Mouse (Mus musculus) frontal cortex, postnatal 14 days (tissue): ENCODE measurements around the gene Hal.

Source experiments
- DNase-seq, 2 experiments: peaks; one replicate each; pipeline ENCODE4 v3.0.0; 2022; ENCODE audit warnings: low spot score in 2 of 2

Gene Hal

DNA sequence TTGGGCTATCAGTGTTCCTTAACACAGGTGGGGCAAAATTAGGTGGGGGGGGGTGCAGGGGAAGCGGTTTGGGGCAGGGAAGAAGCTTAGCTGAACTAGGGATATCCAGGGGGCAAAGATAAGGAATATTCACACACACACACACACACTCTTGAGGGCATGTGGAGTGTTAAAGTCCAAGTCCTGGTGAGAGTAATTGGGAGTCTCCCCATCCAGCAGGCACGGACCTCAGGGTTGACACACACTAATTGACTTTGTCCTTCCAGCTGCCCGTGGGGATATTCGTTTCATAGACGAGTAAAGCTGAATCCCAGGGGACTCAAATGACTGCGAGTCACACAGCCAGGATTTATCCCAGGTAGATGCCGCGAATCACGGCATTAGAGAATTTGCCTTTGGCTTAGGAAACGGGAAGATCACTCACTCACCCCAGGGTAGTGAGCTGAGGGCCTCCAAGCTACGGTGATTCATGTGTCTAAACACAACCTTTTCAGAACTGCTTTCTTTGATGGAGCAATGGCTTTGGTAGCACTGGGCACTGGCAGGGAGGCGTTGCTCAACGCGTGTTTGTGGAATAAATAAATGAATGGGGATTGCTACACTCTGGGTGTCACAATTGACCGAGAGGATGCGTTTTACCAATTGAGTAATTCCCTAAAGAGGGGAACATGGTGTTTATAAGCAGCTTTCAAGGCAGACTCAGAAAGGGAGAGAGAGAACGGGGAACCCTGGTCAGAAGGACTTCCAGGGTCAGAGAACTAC lies at the start of gene Hal:
TSS of gene Hal (plus strand) at position 703 of the 762 bp plus-strand sequence.
- DNase-seq, result no peak

DNA sequence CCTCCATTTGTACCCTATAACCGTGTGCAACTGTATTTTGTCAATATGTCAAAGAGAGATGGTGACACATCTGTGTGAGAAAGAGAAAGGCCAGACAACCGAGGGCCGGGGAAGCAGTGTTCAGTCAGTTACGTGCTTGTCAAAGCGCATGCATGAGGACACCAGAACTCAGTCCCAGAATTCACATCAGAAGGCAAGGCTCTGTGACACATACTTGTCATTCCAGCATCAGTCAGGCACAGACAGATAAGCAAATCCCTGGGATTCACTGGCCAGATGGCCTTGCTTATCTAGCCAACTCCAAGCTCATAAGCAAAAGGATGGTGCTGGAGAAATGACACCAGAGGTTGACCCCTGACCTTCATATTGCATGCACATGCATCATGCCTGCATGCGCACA lies 47.1 kb upstream of the Hal start:
- no peak for DNase-seq

DNA sequence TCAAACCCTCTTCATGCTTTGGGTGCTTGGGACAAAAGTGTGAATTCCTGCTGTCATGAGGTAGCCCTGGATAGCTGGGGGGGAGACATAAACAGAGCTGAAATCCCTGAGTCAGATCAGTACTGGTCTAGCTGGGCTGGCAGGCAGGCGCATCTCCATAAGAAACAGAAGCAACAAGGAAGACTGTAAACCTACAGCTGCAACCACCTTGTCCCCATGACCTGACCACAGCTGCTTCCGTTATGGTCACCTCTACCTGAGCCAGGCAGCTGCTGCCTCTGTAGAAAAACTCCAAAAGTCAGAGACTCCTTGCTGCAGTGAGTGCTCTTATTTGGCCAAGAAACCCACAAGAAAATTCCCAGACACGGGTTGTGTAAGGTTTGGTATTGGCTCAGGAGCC lies 46.4 kb upstream of the Hal start:
- DNase-seq, result no peak

DNA sequence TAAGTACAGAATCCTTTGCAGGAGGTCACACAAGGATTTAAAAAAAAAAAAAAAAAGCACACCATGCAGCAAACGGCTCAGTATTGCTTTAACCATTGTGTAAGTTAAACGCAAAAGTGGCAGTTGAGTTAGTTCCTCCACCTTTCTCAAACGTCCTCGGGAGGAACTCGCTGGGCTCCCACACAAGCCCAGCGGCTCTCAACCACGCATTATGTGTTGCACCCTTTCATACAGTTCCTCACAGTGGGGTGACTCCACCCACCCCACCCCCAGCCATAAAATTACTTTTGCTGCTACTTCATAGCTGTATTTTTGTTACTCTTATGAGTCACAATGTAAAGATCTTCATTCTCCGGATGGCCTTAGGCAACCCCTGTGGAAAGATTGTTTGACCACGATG lies 44.2 kb upstream of the Hal start:
- no peak for DNase-seq

DNA sequence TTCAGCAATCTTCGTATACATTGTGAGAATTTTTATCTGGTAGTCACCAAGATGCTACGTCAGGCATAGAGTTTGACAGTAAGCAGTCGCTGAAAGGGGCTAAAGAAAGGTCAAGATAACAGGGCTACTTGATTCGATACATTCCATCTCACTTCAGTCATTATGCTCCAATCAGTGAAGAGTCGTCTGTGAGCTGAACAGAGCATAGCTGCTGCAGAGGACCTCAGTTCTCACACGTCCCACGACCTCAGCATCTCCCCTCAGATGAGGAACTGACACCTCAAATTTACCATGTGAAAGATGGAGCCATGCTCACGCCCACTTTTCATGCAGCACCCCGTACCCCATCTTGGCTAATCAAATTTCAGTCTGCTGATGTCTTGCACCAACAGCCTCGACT lies 41.2 kb upstream of the Hal start:
- no peak for DNase-seq

DNA sequence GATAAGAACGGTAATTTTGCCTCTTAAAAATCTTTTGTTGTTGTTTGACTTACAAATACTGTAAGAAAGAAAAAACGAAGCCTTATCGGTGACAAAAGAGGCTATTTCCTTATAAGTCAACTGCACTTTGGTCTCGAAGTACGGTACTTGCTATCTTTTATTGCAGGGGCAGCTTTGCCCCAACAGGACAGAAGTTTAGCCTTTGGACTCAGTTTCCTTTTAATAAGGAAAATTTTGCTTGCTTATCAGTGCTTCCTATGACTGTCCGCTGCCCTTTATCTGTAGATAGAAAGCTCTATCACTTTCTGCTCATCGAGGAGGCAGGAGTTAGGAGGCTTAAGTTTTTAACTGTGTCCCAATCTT lies 33.9 kb upstream of the Hal start:
- no peak for DNase-seq

DNA sequence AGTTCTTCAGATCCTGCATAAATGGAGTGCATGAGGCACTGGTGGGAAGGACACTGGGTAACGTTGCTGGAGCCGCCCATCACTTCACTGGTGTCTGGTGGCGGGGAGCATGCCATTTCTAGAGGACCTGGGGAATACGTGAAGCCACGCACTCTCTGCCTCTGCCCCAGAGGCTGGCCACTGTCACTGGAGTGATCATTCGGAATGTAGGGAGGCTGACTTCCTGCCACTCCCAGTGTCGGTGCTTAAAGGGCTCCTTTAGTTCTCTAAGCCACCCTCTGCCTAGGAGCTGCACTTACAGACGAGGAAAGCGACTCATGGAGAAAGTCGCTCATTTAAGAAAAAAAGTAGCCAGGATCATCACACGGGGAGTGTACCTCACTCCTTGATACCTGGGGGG lies 28.5 kb upstream of the Hal start:
- DNase-seq, result no peak

DNA sequence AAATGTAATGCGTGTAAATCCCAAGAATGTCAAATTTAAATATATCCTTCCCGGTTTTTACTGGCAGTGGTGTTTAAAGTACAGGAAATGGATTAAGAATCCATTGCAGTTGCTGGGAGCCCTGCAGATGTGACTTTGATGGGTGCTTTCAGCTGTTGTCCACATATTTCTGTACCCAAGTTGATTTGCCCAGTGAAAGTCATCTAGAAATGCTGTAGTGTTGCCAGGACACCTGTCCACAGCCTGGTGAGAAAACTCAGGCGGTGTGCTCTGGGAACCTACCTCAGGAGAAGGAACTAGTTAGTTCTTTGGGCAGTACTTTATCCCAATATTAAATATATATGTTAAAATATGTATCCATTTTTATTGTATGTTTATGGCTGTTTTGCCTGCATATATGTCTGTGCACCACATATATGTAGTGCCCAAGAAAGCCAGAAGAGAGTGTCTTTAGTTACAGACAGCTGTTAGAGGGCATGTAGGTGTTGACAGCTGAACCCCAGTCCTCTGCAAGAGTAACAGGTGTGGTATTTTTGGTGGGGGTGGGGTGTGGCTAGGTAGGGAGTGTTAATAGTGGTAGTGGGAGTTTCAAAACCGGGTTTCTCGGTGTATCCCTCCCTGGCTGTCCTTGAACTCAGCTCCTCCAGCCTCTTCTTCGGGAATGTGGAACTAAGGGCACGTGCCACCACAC lies 25.7 kb upstream of the Hal start:
- DNase-seq, result no peak

DNA sequence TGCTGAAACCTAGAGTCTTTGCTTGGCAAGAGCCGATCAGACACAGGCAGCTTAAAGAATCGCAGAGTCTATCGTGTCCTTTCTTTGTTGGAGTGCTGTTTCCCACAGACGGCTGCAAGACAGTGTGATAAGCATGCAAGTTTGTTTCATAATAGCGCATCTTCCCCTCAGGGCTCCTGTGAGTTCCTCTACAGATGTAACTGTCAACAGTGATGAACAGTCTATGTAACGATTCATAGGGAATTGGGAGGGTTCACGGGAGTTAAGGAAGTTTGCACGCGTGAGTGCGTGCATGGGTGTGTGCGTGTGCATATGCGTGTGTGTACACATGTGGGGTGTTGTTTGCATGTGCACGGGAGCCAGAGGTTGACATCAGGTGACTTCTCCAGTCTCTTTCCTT lies 25.0 kb upstream of the Hal start:
- no peak for DNase-seq

DNA sequence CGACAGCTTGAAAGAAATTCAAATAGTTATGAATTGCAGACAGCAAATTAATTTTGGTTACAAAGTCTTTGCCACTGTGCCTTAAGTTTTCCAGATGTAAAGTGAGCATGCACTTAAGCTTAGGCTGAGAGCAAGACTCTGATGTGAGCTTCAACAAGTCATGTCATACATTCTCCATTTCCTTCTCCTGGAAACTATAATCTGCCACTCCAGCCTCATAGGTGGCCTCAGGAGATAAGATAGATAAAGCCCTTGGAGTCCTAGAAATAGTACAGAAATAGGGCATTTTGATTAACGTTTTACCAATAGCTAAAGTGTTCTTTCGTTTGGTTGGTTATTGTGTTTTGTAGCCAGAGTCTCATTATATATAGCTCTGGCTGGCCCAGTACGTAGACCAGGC lies 21.3 kb upstream of the Hal start:
- DNase-seq, result no peak

DNA sequence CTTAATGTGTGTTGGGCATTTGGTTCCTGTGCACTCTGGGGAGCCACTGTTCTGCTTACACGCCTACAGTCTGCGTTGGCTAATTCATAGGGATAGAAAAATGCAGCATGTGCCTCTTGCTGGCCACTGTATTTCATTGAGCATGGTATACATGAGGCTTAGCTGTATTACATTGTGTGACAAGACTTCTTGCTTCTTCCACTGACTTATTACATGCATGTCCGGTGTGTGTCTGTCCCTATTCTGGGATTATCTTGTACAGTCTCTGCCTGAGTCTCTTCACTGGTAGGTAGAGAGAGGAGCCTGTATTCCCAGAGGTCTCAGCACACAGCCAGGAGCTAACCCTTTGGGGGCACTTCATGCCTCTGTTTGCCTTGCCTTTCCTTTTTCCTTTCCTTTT lies 20.8 kb upstream of the Hal start:
- DNase-seq, result no peak

DNA sequence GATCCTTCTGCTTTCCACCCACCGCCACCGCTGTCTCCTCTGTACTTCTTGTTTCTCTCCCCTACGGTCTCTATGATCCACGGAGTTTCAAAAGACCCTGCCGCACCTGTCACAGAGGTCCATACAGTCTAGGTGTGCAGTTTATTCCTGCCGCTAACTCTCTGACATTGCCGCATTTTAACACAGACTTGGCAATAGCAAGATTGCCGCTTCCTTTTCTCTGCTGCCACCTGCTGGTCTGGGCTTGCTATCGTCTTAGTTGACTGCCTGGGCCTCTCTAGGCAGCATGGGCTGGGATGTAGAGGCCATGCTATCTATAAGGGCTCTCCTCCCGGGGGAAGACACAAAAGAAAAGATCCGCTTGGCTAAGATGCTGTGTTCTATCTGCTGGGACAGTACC lies 17.2 kb upstream of the Hal start:
- DNase-seq, result peak; percentile 45 to 83

DNA sequence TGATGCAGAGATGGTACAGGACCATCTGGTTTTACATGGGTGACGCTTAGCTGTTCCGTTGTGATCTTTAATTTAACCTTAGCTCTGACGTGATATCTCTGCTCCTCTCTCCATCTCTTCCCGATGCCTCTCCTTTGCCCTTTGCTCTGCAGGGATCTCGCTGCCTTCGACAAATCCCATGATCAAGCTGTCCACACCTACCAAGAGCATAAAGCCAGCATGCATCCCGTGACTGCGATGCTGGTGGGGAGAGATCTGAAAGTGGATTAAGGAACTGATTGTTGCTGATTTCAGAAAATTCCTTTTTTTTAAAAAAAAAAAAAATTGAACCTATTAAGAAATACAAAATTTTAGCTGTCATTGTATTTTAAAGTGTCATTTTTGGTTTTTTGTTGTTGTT lies 4.1 kb upstream of the Hal start:
- DNase-seq, result no peak

DNA sequence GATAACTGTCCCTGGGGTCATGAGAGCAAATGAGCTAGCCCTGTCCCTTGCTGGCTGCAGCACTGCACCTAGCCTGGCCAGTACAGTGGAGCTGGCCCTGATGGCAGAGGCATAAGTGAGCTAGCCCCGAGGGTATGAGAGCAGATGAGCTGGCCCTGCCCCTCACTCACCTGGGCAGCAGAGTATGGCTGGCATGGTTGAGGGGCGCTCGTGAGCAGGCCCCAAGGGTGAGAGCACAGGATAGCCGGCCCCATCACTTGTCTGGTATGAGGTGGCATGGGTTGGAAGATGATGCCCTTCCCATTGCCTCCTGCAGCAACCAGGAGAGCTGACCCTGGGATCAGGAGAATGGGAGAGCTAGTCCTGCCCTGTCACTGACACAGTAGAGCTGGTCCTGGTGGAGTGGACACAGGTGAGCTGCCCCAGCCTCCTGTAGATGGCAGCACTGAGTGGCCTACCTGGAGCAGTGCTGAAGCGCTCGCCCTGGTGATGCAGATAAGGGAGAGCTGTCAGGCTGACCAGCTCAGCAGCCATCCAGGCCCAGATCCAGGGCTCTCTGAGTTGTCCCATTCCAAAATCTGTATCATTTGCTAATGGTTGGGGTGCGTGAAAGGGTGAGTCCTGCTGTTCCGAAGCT lies 3.4 kb upstream of the Hal start:
- no peak for DNase-seq

DNA sequence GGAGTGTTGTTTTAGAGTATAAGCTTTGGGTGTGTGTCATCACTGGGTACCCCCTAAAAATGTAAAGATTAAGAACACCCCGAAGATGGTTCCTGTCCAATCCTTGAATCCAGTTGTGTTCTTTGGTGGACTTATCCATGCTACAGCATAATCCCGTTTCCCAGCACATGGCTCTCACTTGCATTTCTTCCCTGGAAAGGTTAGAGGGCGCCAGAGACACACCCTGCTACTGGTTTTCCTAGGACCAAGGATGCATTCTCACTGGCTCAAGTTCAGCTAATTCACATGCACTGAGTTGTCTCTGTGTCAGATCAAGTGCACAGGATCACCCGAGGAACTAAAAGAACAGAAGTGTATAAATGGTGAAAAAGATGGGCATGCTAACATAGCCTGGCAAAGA lies 1.9 kb upstream of the Hal start:
- peak in 1 of 2 experiments; percentile 17 for DNase-seq

DNA sequence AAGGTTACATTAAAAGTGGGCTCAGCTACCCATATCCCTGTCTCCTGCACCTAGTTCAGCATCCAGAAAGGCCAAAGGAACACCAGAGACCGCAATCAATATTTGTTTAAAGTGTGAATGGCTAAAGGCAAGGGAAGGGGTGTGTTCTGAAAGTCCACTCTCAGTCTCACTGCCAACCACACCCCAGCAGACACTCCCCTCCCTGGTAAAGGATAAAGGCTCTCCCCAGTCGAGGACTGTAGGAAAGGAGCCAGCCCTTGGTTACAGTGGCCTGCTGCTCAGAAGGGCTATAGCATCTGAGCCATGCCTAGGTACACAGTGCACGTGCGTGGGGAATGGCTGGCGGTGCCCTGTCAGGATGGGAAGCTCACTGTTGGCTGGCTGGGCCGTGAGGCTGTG lies 259 bp downstream of the Hal start:
- no peak for DNase-seq

DNA sequence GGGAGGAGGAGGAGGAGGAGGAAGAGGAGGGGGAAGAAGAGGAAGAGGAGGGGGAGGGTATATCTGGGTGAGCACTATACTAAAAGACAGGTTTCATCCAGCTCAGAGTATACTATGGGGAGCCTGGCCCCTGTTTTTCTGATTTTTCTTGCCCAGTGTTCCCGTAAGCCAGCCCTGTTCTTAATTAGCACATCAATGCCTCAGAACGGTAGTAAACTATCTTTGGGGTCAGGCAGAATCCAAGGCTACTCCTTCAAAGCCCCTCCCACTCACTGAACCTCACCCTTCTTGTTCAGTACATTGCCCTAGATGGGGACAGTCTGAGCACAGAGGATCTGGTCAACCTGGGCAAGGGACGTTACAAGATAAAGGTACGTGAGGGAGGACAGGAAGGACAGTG lies 1.9 kb downstream of the Hal start:
- DNase-seq, result no peak

DNA sequence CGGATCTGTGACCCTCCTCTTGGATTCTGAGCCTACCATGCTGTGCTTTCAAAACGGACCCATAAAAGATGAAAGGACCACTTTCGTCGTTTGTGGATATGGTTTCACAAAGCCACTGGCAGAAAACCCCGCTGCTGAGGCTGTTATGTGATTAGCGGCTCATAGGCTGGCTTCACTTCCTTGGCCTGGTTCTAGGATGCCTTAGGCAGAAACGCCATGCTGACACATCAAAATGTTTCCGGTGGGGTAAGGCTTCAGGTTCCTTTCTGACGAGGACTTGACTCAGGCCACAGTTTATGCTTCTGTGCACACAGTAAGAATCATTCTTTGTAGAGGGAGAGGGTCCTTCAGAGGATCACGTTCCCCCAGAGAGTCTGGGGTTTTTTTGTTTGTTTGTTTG lies 12.3 kb downstream of the Hal start:
- no peak for DNase-seq

DNA sequence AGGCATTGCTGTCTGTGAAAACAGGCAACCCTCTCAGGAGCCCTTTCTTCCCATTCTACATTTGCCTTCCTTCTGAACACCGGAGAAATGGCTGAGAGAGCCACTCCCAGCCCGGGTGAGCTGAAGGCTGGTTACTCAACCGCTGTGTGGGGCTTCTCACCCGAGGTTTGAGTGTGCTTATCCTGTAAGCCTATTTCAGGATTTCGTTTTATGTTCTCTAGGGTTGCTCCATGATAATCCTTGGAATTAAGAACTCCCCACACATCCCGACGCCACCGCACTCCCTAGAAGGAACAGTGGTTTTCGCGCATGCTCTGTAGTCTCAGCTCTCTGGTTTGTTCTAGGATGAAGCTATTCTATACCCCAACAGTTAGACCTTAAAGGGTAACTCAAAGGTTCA lies 12.8 kb downstream of the Hal start:
- no peak for DNase-seq

DNA sequence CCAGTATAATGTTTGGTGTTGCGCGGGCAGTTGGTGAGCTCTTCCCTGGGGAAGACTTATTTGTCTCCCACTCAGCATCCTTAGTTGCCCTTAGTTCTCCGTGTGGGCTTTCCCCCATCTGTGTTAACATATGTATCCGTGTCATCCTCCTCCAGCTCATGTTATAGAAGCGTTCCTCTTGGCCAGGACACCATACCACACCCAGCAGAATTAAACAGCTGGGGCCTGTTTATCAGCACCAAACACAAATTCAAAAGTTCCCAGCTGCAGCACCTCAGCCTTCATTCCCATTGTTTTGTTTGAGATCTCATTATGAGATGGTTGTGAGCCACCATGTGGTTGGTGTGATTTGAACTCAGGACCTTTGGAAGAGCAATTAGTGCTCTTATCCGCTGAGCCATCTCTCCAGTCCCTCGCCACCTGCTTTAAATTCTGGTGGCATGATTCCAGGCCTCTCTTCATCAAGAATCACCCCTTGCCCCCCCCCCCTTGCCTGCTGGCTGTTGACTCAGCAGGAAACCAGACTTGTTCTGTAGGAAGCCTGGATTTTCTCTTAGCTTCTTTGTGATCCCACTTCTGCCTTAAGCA lies 19.9 kb downstream of the Hal start:
- no peak for DNase-seq

DNA sequence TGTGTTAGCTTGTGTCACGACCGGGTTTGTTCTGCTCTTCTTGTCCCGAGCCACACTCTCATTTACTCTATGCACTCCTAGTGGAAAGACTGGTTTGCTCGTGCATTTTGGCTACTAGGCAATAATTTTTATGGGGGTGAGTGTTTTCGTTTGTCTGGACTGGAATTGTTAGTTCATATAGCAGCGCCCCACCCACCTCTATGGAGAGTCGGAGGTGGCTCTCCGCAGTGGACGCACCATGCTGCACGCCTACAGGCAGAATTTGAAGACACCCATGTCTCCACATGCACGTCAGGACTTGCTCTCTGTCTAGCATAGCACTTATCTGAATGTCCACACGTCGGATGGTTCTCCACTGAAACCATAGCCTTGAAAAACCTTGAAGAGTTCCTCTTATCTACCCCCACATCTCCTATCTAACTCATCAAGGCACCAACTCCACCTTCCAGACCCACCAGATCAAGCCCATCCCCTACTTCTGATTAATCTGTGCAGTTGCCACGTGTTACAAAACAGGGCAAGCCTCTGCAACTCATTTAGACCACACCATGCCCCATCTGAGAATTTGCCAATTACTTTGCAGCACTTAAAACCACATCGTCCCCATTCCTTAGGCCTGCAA lies 21.1 kb downstream of the Hal start:
- no peak for DNase-seq

DNA sequence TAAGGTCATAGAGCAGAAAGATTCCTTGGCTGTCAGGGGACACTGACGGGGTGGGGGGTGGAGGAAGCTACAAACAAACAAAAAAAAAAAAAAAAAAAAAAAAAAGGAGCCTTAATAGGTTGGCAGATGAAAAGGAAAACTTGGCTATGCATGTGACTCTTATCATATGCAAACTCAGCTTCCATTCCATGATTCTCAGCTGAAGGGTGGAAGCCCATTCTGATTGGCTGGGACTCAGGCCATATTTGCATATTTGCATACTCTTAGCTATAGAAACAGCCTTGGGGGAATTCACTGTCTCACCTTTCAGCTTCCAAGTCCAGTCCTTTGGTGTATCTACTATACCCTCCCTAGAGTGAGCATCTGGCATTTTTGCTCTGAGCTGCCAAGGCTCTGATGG lies 26.9 kb downstream of the Hal start:
- no peak for DNase-seq

DNA sequence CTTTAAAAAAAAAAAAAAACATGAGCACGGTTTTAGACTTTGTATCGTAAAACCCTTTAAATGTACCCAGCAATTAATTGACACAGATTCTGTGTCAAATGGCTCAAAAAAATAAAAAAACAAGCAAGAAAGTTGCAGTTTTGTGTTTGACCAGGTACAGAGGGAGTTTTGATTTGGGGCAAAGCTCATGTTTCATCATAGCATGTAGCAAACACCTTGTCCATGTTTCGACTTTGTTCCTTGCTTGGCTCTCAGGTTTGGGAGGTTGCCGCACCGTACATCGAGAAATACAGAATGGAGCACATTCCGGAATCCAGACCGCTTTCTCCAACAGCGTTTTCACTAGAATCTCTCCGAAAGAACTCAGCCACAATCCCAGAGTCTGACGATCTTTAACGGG lies 27.4 kb downstream of the Hal start:
- DNase-seq, result no peak
